Mouse (Mus musculus) heart, embryonic 15.5 days (tissue): ENCODE measurements around the gene Plscr3. TPM values are rescaled to one million over a fixed set of nuclear protein-coding genes. Genes with fewer than 3 reads are reported as not detected.

Source experiments
- ATAC-seq: fragments of 200-750 bp; cut with Nextera tagmentation; replicated peaks from 2 replicates; pipeline ENCODE4 v1.8.0; 2017; ENCODE audit warnings: low read depth, moderate TSS enrichment; ENCODE audit not compliant: insufficient number of reproducible peaks, insufficient read depth, low FRiP score
- H3K27ac ChIP-seq: fragments of 300-500 bp; sonication (generic); 2 replicates; pipeline ENCODE4 v1.5.1; 2015; ENCODE audit warnings: mild to moderate bottlenecking, inconsistent platforms
- H3K27me3 ChIP-seq: fragments of 300-500 bp; sonication (generic); 2 replicates; pipeline ENCODE4 v1.6.1; 2015; ENCODE audit warnings: inconsistent platforms
- H3K36me3 ChIP-seq: fragments of 300-500 bp; sonication (generic); 2 replicates; pipeline ENCODE4 v1.6.1; 2015; ENCODE audit warnings: mild to moderate bottlenecking, inconsistent platforms
- H3K4me1 ChIP-seq: fragments of 300-500 bp; sonication (generic); replicated peaks from 2 replicates; pipeline ENCODE4 v1.6.1; 2015; ENCODE audit warnings: inconsistent platforms
- H3K4me2 ChIP-seq: fragments of 300-500 bp; sonication (generic); 2 replicates; pipeline ENCODE4 v1.6.1; 2015; ENCODE audit warnings: inconsistent platforms, mild to moderate bottlenecking, moderate library complexity
- H3K4me3 ChIP-seq: fragments of 300-500 bp; sonication (generic); 2 replicates; pipeline ENCODE4 v1.5.1; 2015; ENCODE audit warnings: mild to moderate bottlenecking, inconsistent platforms
- H3K9ac ChIP-seq: fragments of 300-500 bp; sonication (generic); 2 replicates; pipeline ENCODE4 v1.6.1; 2015; ENCODE audit warnings: mild to moderate bottlenecking, inconsistent platforms
- H3K9me3 ChIP-seq: fragments of 300-500 bp; sonication (generic); replicated peaks from 2 replicates; pipeline ENCODE4 v1.6.1; 2016; ENCODE audit warnings: inconsistent platforms
- WGBS: fragments of 180-500 bp; shearing (Covaris S2); methylation state at CpG from one replicate; pipeline ENCODE4 v1.1.7; 2015; ENCODE audit warnings: mixed read lengths; 5-methylcytosine and 5-hydroxymethylcytosine counted together
- polyA plus RNA-seq: library from polyadenylated mRNA; unstranded; fragments of >200 nt; fragmentation: Nextera tagmentation; extraction: Ambion mirVana; gene quantifications from 2 replicates; pipeline ENCODE4 v1.2.1, GENCODE M21; 2015

The Plscr3 gene
- polyA plus RNA-seq, 1 experiment from 2014 or later: 68.5 TPM

GRCm38 (mm10) chr11:69881787-69882670 is 35.9 kb downstream of the Plscr3 start:
- Histone ChIP-seq H3K9ac (peak overlapping the region; percentile 74), H3K27ac (peak overlapping the region; percentile 92), H3K36me3 (no peaks in the 10 kb centered on the region), H3K4me2 (peak overlapping the region; percentile 80), H3K4me1 (peaks cover 40% of the 10 kb centered on the region), H3K4me3 (peak overlapping the region; percentile 64), H3K27me3 (no peaks in the 10 kb centered on the region; the same call in 1 of the 2 replicates), H3K9me3 (no peaks in the 10 kb centered on the region)
- ATAC-seq: no peak
- 62% methylated on average over 21 of the region's 21 CpGs for WGBS

DNA sequence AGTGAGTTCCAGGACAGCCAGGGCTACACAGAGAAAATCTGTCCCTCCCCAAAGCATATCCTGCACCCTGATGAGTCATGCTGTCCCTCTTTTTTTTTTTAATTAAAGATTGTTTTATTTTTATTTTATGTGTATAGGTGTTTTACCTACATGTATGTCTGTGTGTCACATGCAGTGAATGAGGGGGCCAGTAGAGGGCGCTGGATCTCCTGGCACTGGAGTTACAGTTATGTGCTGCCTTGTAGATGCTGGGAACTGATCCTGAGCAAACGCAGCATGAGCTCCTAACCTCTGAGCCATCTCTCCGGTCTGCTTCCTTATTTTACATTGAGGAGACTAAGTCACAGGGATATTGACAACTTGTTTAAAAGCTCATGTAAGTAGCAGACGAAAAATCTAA is 36.9 kb downstream of the Plscr3 start:
- Histone ChIP-seq H3K27ac (no peak overlapping the region), H3K36me3 (no peaks in the 10 kb centered on the region), H3K4me2 (no peak overlapping the region), H3K27me3 (no peaks in the 10 kb centered on the region; the same call in 1 of the 2 replicates), H3K9me3 (no peaks in the 10 kb centered on the region), H3K4me1 (peaks cover 35% of the 10 kb centered on the region), H3K4me3 (no peak overlapping the region), H3K9ac (no peak overlapping the region)
- WGBS: 62% methylated on average over 4 of the region's 4 CpGs
- no peak for ATAC-seq

DNA sequence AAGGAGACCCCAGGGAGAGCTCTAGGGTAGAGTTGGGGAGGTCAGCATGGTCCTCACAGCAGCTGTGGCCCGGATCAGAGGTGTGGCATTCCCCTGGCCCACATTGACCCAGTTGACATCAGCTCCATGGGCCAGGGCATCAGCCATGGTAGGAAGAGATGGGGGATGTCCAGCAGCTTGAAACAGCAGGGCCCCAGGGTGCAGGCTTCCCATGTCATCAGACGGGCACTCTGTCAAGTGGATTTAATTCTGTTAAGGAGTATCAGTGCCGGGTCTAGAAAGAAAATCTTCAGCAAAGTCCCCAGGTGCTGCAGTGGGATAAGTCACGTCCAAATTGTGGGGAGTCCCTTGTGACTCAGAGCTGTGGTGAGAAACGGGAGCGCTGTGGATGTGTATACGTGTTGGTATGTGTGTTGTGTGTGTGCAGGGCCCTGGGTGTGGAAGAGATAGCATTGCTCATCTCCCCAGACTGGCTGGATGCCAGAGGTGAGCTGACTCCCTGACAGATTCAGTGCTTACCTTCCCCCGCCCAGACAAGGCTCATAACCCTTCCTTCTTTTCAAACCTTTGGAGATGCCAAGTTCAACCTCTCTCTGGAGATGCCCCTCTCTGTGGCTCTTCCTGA is 37.5 kb downstream of the Plscr3 start:
- no peak for ATAC-seq
- peaks cover 35% of the 10 kb centered on the region for H3K4me1 ChIP-seq
- no peak overlapping the region for H3K9ac ChIP-seq
- H3K4me2 ChIP-seq: no peak overlapping the region
- H3K36me3 ChIP-seq: no peaks in the 10 kb centered on the region
- no peaks in the 10 kb centered on the region for H3K9me3 ChIP-seq
- 79% methylated on average over 8 of the region's 8 CpGs for WGBS
- H3K4me3 ChIP-seq: no peak overlapping the region
- H3K27ac ChIP-seq: no peak overlapping the region; the same call in 1 of the 2 replicates
- no peaks in the 10 kb centered on the region; the same call in 1 of the 2 replicates for H3K27me3 ChIP-seq

- Histone ChIP-seq H3K4me2 (peak overlapping the region; percentile 13; the same call in 1 of the 2 replicates), H3K4me1 (peaks cover 32% of the 10 kb centered on the region), H3K27ac (peak overlapping the region; percentile 40), H3K36me3 (no peaks in the 10 kb centered on the region), H3K9ac (no peak overlapping the region), H3K9me3 (no peaks in the 10 kb centered on the region), H3K27me3 (no peaks in the 10 kb centered on the region; the same call in 1 of the 2 replicates), H3K4me3 (no peak overlapping the region)
- ATAC-seq: no peak
- WGBS: 53% methylated on average over 9 of the region's 9 CpGs
Observed at GRCm38 (mm10) chr11:69884240-69884639, 38.1 kb downstream of the Plscr3 start.

GRCm38 (mm10) chr11:69884663-69885062 is 38.5 kb downstream of the Plscr3 start:
- Histone ChIP-seq H3K9me3 (no peaks in the 10 kb centered on the region), H3K4me2 (peak overlapping the region; percentile 13; the same call in 1 of the 2 replicates), H3K36me3 (no peaks in the 10 kb centered on the region), H3K9ac (no peak overlapping the region), H3K27me3 (no peaks in the 10 kb centered on the region; the same call in 1 of the 2 replicates), H3K4me1 (peaks cover 30% of the 10 kb centered on the region), H3K27ac (peak overlapping the region; percentile 40), H3K4me3 (no peak overlapping the region)
- 70% methylated on average over 8 of the region's 8 CpGs for WGBS
- ATAC-seq: no peak

DNA sequence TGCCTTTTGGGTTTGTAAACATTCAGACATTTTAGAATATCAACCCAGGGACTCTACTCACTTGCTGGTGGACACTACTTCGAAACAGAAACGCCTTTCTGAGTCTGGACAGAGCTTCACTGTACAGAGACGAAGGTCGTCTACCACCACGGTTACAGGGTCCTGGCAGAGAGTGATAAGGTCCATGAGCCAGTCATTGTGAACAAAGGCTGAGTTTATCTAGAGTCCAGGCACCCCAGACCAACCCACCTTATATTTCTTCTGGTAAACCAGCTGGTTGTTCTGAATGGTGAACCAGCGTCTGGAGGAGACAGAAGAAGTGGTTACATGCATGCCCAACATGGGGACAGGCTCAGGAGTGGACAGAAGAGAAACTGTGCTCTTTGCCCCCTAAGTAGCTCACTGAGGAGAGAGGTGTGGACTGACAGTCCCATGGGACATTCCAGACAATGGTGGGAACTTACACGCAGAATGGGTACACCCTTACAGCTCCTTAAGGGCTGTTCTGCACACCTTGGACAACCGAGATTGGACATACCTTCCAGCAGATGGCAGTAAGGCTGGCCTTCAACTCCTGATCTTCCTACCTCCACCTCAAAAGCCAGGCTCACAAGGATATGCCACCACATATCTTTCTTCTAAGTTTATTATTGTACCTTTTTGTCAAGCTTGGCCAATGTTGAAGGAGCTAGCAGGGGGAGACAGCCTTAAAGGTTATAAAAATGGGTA is 40.9 kb downstream of the Plscr3 start:
- ATAC-seq: no peak
- H3K9ac ChIP-seq: no peak overlapping the region
- no peak overlapping the region for H3K4me3 ChIP-seq
- H3K9me3 ChIP-seq: no peaks in the 10 kb centered on the region
- no peaks in the 10 kb centered on the region for H3K36me3 ChIP-seq
- H3K27ac ChIP-seq: no peak overlapping the region
- WGBS: 49% methylated on average over 8 of the region's 8 CpGs
- H3K27me3 ChIP-seq: peaks cover 3% of the 10 kb centered on the region; the same call in 1 of the 2 replicates
- no peak overlapping the region for H3K4me2 ChIP-seq
- peaks cover 35% of the 10 kb centered on the region for H3K4me1 ChIP-seq

DNA sequence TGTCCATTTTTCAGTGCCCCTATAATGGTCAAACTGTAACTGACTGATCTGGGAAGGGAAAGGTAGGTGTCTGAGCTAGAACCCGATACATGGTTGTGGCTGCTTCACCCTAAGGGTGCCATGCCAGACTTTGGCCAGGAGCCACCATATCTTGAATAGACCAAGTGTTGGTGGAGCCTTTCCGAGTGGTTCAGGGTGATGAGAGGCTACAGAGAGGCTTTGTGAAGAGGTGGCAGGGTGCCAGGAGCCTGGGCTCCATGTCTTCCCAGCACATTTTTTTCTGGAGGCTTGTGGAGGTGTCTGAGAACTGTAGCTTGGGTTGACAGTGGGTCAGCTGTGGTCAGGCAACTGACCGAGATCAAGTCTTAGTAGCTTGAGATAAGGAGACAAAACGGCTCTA is 45.3 kb downstream of the Plscr3 start:
- ATAC-seq: peak; percentile 49; the same call in 1 of the 2 replicates

DNA sequence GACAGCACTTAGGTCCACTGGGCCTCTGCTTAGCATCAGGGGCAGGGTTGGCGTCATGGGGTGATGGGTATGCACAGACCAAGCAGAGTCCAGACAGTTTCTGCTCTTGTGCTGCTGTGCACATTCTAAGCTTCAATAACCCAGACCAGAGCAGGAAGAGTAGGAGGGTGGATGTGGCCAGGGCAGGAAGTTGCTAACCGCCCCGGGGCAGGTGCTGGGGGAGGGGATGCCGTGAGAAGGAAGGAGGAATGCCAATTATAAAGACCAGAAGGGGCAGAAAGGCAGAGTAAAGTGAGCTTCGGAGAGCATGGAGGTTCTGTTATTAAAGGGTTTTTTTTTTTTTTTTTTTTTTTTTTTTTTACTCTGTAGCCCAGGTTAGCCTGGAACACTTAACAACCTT is 48.5 kb downstream of the Plscr3 start:
- Histone ChIP-seq H3K4me2 (no peak overlapping the region), H3K27ac (no peak overlapping the region; the same call in 1 of the 2 replicates), H3K36me3 (no peaks in the 10 kb centered on the region), H3K9ac (no peak overlapping the region), H3K27me3 (peaks cover 3% of the 10 kb centered on the region; the same call in 1 of the 2 replicates), H3K4me1 (peaks cover 30% of the 10 kb centered on the region), H3K4me3 (0 out of 2 replicates have a peak overlapping the region, but pooled peaks have one; percentile 10), H3K9me3 (no peaks in the 10 kb centered on the region)
- 62% methylated on average over 5 of the region's 5 CpGs for WGBS
- no peak; the same call in 1 of the 2 replicates for ATAC-seq

More for the DNA sequence above, 45.3 kb downstream of the Plscr3 start:
- Histone ChIP-seq H3K36me3 (no peaks in the 10 kb centered on the region), H3K9me3 (no peaks in the 10 kb centered on the region), H3K27me3 (peaks cover 3% of the 10 kb centered on the region; the same call in 1 of the 2 replicates), H3K4me1 (peaks cover 29% of the 10 kb centered on the region), H3K4me3 (no peak overlapping the region), H3K9ac (no peak overlapping the region), H3K4me2 (no peak overlapping the region), H3K27ac (no peak overlapping the region)
- WGBS: 21% methylated on average over 4 of the region's 4 CpGs

DNA sequence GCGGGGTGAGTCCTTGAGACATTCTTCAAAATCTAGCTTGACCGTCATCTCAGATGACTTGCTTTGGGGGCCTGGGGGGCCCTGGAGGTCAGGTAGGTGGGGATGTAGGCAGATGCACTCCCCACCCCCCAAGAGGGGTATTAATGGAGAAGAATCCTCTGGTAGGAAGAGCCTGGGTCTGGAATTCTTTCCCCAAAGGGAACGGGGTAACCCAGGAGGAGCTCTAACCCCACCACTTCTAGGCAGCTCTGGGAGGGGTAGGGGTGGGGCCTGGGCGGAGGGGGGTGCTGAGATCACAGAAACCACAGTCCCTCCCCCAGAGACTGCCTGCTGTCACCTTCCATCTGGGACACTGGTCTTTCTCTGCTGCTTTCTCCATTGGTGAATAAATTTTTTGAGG is 49.1 kb downstream of the Plscr3 start, which contains the start of gene Acap1:
Acap1 (minus strand) TSS at position 249 of the 400 bp plus-strand sequence.
- H3K36me3 ChIP-seq: no peaks in the 10 kb centered on the region
- H3K4me1 ChIP-seq: peaks cover 33% of the 10 kb centered on the region
- H3K9ac ChIP-seq: no peak within 1 kb of the TSS
- no peaks in the 10 kb centered on the region; the same call in 1 of the 2 replicates for H3K27me3 ChIP-seq
- no peaks in the 10 kb centered on the region for H3K9me3 ChIP-seq
- no peak within 1 kb of the TSS for H3K4me2 ChIP-seq
- no peak for ATAC-seq
- peak within 1 kb of the TSS; percentile 16; the same call in 1 of the 2 replicates for H3K4me3 ChIP-seq
- 59% methylated on average over 4 of the region's 4 CpGs for WGBS
- H3K27ac ChIP-seq: no peak within 1 kb of the TSS; the same call in 1 of the 2 replicates

DNA sequence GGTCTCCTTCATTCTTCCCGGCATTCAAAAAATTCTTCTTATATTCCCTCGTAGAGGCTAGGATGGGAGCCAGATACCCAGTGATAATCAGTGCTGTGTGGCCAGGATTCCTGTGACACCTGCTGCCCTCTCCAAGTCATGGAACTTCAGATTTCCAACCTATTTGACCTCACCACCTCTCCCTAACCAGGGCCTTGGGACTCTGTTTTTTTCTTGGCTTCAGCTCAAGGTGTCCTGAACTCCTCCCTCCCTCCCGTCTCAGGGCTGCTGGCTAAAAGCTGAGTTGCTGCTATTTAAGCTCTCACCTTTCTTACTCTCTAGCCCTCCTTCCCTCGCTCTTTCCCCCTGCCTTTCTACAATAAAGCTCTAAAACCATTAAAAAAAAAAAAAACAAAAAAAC is 53.7 kb downstream of the Plscr3 start:
- Histone ChIP-seq H3K4me2 (peak overlapping the region; percentile 87), H3K27me3 (no peaks in the 10 kb centered on the region; the same call in 1 of the 2 replicates), H3K9ac (peak overlapping the region; percentile 93), H3K4me1 (peaks cover 30% of the 10 kb centered on the region), H3K36me3 (peaks cover 12% of the 10 kb centered on the region), H3K9me3 (no peaks in the 10 kb centered on the region), H3K4me3 (peak overlapping the region; percentile 95), H3K27ac (no peak overlapping the region)
- no peak for ATAC-seq
- WGBS: 24% methylated on average over 4 of the region's 4 CpGs
